Comparison of ENCODE assay signal across 23 mouse cellular contexts in genomic region chr12:30256207-30256606, GRCm38 (mm10).
"Had no signal": no experiment of that assay in that cellular context is flagged by ENCODE, and none has a peak within 500 bp of the region (broad histone marks: within the 10 kb centered on the region; RNA-seq: fewer than 3 reads in every experiment).

No protein-coding gene starts in this region.

- H3K27me3 ChIP-seq: heart, embryonic 13.5 days; heart, embryonic 15.5 days; hindbrain, embryonic 13.5 days; hindbrain, embryonic 15.5 days; liver, embryonic 13.5 days had no signal

- H3K9me3 ChIP-seq: heart, embryonic 13.5 days; heart, embryonic 15.5 days; hindbrain, embryonic 13.5 days; hindbrain, embryonic 15.5 days; limb, embryonic 12.5 days; liver, embryonic 13.5 days had no signal

- H3K4me1 ChIP-seq: heart, embryonic 15.5 days; hindbrain, embryonic 15.5 days; liver, embryonic 13.5 days had no signal

- DNase-seq: forebrain, postnatal 0 days; gastrocnemius, postnatal 14 days; gastrocnemius, postnatal 36 days; heart, adult 2 months; heart, postnatal 14 days; heart, postnatal 36 days; kidney, adult 18-20 months; kidney, adult 9 months; kidney, postnatal 10 days; kidney, postnatal 25 days; layer of hippocampus, adult 9-11 months; layer of hippocampus, postnatal 36 days; left cerebral cortex, postnatal 4 days; liver; liver, embryonic 13.5 days had no signal

- H3K4me3 ChIP-seq: heart, adult 2 months; heart, embryonic 13.5 days; heart, embryonic 15.5 days; hindbrain, embryonic 13.5 days; hindbrain, embryonic 15.5 days; limb, embryonic 12.5 days; liver, embryonic 13.5 days had no signal

- ATAC-seq: forebrain, postnatal 0 days; hindbrain, postnatal 0 days; intestine, embryonic 16.5 days had no signal

- H3K9ac ChIP-seq: forebrain, postnatal 0 days; heart, embryonic 13.5 days; heart, embryonic 15.5 days; hindbrain, embryonic 13.5 days; hindbrain, embryonic 15.5 days; limb, embryonic 12.5 days; liver, embryonic 13.5 days had no signal

- H3K36me3 ChIP-seq: heart, embryonic 13.5 days; heart, embryonic 15.5 days; hindbrain, embryonic 13.5 days; hindbrain, embryonic 15.5 days; limb, embryonic 12.5 days; liver, embryonic 13.5 days had no signal

- H3K27ac ChIP-seq: heart, adult 2 months; heart, embryonic 13.5 days; heart, embryonic 15.5 days; hindbrain, embryonic 13.5 days; hindbrain, embryonic 15.5 days; hindbrain, postnatal 0 days; limb, embryonic 12.5 days; liver, embryonic 13.5 days had no signal

- H3K4me2 ChIP-seq: heart, embryonic 13.5 days; heart, embryonic 15.5 days; hindbrain, embryonic 13.5 days; hindbrain, embryonic 15.5 days; limb, embryonic 12.5 days; liver, embryonic 11.5 days; liver, embryonic 13.5 days had no signal
